Mouse (Mus musculus) stomach, postnatal 0 days (tissue): ENCODE measurements around the gene Arrdc2.

Source experiments
- CTCF ChIP-seq: IDR thresholded peaks from 2 replicates; pipeline ENCODE4 v1.5.1; 2016; ENCODE audit warnings: antibody characterized with exemption, low read depth, mild to moderate bottlenecking, moderate library complexity
- EP300 ChIP-seq: optimal IDR thresholded peaks from 2 replicates; pipeline ENCODE3; 2016; ENCODE audit warnings: antibody characterized with exemption

GRCm38 (mm10) chr8:70871195-70871807 lies 31.8 kb upstream of the Arrdc2 start:
- TF ChIP-seq CTCF (no peak), EP300 (no peak)
